Mouse (Mus musculus) embryonic facial prominence, embryonic 10.5 days (tissue): ENCODE results near the gene Rsg1. TPM values are rescaled to one million over a fixed set of nuclear protein-coding genes. Genes with fewer than 3 reads are reported as not detected.

Source experiments
- DNase-seq: peaks from one replicate; pipeline ENCODE4 v3.0.0-alpha.2; 2017; ENCODE audit warnings: low spot score
- H3K27ac ChIP-seq: fragments of 300-500 bp; sonication (generic); replicated peaks from 2 replicates; pipeline ENCODE4 v1.5.1; 2016; ENCODE audit warnings: mild to moderate bottlenecking
- H3K27me3 ChIP-seq: fragments of 300-500 bp; sonication (generic); replicated peaks from 2 replicates; pipeline ENCODE4 v1.6.1; 2016; ENCODE audit warnings: low read depth, mild to moderate bottlenecking; ENCODE audit not compliant: poor library complexity, severe bottlenecking
- H3K36me3 ChIP-seq: fragments of 300-500 bp; sonication (generic); replicated peaks from 2 replicates; pipeline ENCODE4 v1.6.1; 2016; ENCODE audit warnings: mild to moderate bottlenecking, moderate library complexity
- H3K4me1 ChIP-seq: fragments of 300-500 bp; sonication (generic); 2 replicates; pipeline ENCODE4 v1.6.1; 2016
- H3K4me3 ChIP-seq: fragments of 300-500 bp; sonication (generic); 2 replicates; pipeline ENCODE4 v1.5.1; 2016; ENCODE audit warnings: mild to moderate bottlenecking, moderate library complexity
- H3K9me3 ChIP-seq: fragments of 300-500 bp; sonication (generic); 2 replicates; pipeline ENCODE4 v1.6.1; 2016; ENCODE audit warnings: mild to moderate bottlenecking
- WGBS: fragments of 180-500 bp; shearing (Covaris S2); methylation state at CpG from one replicate; pipeline ENCODE4 v1.1.7; 2016; 5-methylcytosine and 5-hydroxymethylcytosine counted together
- polyA plus RNA-seq: library from polyadenylated mRNA; unstranded; fragments of >200 nt; fragmentation: Nextera tagmentation; extraction: Ambion mirVana; gene quantifications from 2 replicates; pipeline ENCODE4 v1.2.1, GENCODE M21; 2016

Rsg1 gene
- polyA plus RNA-seq, 1 experiment from 2014 or later = 8.5 TPM

DNA sequence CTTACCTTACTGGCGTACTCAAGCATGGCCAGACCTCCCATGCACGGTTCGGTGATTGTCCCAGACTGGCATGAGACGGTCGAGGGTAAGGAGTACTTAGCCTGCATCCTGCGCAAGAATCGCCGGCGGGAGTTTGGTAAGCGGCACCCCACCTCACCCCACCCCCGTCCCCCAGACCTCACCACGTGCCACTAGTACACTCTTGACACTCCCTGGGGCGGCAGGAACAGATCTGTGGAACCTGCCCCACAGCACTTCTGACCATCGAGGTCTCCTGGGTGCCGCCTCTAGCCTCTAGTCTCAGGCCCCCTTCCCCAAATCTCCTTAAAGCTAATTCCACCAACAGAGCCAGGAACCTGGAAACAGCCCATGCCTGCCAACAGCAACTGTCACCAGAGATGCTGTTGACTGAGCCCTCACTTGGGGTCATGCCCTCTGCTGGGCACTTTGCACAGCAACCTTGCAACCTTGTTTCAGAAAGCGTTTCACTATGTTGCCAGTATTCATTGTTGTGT, 638 bp downstream of the Rsg1 start:
- no peaks in the 10 kb centered on the region for H3K27me3 ChIP-seq
- peaks cover 8% of the 10 kb centered on the region for H3K36me3 ChIP-seq
- WGBS = under 1% methylated on average over 16 of the region's 16 CpGs
- peak; percentile 56 for DNase-seq
- peak overlapping the region; percentile 85 for H3K27ac ChIP-seq
- no peaks in the 10 kb centered on the region for H3K9me3 ChIP-seq
- peak overlapping the region; percentile 72 for H3K4me3 ChIP-seq
- H3K4me1 ChIP-seq = peaks cover 37% of the 10 kb centered on the region

DNA sequence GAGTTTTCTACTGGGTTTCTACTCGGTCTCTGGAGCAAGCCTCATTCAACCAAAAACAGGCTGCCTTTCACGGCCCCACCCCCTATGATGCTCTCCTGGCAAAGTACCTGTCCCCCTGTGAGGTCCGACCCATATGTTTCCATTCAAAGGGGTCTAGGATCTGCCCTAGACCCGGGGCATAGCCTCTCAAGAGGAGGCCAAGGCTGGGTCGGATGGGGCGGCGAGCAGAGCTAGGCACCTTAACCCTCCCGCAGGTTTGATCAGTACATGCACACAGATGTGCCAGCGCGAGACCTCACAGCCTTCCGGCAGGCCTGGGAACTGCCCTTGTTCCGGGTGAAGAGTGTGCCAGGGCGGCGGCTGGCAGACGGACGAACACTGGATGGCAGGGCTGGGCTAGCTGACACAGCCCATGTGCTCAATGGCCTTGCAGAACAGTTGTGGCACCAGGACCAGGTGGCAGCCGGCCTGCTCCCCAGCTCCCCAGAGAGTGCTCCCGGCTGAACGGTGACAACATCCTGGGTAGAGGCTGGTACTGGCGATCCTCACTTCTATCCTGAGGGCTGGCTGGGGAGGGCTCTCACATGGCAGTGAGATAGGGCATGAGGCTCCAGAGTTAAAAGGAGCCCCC, 5.9 kb downstream of the Rsg1 start:
- WGBS = 92% methylated on average over 20 of the region's 20 CpGs
- no peak for DNase-seq
- Histone ChIP-seq H3K9me3 (no peaks in the 10 kb centered on the region), H3K4me3 (no peak overlapping the region), H3K36me3 (peaks cover 24% of the 10 kb centered on the region), H3K27me3 (no peaks in the 10 kb centered on the region), H3K27ac (no peak overlapping the region), H3K4me1 (peaks cover 7% of the 10 kb centered on the region)

DNA sequence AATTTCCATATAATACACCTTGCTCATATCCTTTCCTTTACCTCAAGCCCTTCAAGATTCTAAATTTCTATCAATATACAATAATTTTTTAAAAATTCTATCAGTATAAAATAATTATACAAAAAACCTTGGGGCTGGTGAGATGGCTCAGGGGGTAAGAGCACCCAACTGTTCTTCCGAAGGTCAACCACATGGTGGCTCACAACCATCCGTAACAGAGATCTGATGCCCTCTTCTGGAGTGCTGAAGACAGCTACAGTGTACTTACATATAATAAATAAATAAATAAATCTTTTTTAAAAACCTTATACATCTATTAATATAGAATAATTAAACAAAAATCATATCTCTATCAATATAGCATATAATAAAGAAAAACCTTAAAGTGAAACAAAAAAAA, 8.1 kb downstream of the Rsg1 start:
- no peak for DNase-seq
- Histone ChIP-seq H3K36me3 (peaks cover 24% of the 10 kb centered on the region), H3K4me1 (peaks cover 5% of the 10 kb centered on the region; the same call in 1 of the 2 replicates), H3K27ac (no peak overlapping the region), H3K4me3 (no peak overlapping the region), H3K27me3 (no peaks in the 10 kb centered on the region), H3K9me3 (no peaks in the 10 kb centered on the region)
- 75% methylated on average over 2 of the region's 2 CpGs for whole genome bisulfite sequencing

DNA sequence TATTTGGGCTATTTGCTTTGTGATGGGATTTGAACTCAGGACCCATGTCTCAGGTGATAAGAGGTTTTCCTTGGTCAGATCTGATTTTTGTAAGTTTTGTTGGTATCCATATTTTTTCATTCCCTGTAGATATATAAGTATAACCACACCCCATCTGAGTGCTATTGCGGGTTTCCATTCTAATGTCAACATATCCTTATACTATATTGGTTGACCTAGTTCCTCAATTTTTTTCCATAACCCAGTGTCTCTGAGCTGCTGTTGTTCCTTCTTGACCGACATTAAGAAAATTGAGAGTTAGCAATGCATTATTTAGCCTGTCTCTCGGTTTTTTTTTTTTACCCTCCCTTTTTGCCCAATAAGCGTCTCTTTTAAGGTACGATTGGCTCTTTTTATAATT, 9.0 kb downstream of the Rsg1 start:
- peaks cover 22% of the 10 kb centered on the region for H3K36me3 ChIP-seq
- H3K4me3 ChIP-seq = no peak overlapping the region
- H3K4me1 ChIP-seq = peaks cover 5% of the 10 kb centered on the region; the same call in 1 of the 2 replicates
- no peak overlapping the region for H3K27ac ChIP-seq
- H3K27me3 ChIP-seq = no peaks in the 10 kb centered on the region
- H3K9me3 ChIP-seq = no peaks in the 10 kb centered on the region
- DNase-seq = no peak
- 92% methylated on average over 5 of the region's 5 CpGs for WGBS

DNA sequence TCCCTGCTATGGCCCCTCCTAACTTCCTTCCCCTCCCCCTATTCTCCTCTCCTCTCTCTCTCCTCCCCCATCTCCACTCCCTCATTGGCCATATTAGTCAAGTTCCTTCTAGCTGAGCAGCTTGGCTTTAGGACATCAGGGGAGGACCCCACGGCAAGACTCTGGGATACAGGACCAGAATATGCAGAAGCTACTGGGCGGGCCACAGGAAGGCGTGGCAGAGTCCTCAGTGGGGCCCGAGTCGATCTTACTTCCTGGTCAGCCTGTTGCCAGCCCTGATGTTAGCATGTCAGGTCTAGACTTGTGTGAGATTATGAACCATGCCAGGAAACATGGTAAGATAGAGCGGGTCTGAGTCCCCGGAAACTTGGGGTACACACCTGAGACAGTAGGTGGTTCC, 14.9 kb downstream of the Rsg1 start:
- WGBS = 87% methylated on average over 7 of the region's 7 CpGs
- no peak overlapping the region for H3K4me3 ChIP-seq
- no peaks in the 10 kb centered on the region for H3K9me3 ChIP-seq
- H3K27ac ChIP-seq = no peak overlapping the region
- no peaks in the 10 kb centered on the region for H3K4me1 ChIP-seq
- no peak for DNase-seq
- H3K27me3 ChIP-seq = peaks cover 18% of the 10 kb centered on the region
- H3K36me3 ChIP-seq = no peaks in the 10 kb centered on the region

DNA sequence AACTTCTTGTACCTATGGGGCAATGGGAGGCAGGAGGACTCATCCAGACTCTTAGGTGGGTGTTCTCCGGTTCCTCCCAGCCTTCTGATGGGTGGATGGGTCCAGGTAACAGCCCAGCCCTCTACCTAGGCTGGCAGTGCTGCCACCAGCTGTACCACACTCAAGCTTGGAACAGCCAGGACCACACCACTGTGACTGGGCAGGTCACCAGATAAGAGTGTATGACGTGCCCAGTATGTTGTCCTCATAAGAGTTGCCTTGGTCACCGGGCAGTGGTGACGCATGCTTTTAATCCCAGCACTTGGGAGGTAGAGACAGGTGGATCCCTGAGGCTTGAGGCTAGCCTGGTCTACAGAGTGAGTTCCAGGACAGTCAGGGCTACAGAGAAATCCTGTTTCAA, 19.4 kb downstream of the Rsg1 start:
- Histone ChIP-seq H3K9me3 (no peaks in the 10 kb centered on the region), H3K4me1 (no peaks in the 10 kb centered on the region), H3K27me3 (peaks cover 51% of the 10 kb centered on the region), H3K36me3 (no peaks in the 10 kb centered on the region), H3K4me3 (no peak overlapping the region), H3K27ac (no peak overlapping the region)
- 91% methylated on average over 4 of the region's 4 CpGs for WGBS
- no peak for DNase-seq

DNA sequence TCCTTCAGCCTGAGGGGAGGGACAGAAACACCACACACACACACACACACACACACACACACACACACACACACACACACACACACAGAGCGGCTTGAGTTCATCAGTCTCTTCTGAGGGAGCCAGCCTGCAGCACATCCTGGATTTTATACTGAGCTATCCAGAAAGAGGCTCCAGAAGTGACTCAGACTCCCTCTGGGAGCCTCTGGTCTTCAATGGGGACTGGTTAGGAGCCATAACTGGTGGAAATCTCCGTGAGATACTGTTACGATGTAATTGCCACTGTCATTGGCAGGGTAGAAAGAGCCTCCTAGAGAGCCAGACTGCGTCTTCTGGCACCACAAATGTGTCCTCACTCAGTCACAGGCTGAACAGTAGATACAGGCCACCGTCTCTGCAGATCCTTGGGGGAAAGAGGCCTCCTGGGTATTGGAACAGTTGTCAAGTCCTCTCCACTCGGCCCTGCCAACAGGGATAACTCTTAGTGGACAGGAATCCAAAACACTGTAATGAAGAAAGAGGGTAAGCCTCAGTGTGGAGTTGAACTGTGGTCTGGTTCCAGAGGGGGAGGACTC, 21.9 kb downstream of the Rsg1 start:
- H3K4me3 ChIP-seq = no peak overlapping the region
- no peak for DNase-seq
- H3K27ac ChIP-seq = no peak overlapping the region
- H3K4me1 ChIP-seq = peaks cover 20% of the 10 kb centered on the region
- peaks cover 63% of the 10 kb centered on the region for H3K27me3 ChIP-seq
- H3K9me3 ChIP-seq = no peaks in the 10 kb centered on the region
- WGBS = 67% methylated on average over 6 of the region's 6 CpGs
- H3K36me3 ChIP-seq = no peaks in the 10 kb centered on the region

DNA sequence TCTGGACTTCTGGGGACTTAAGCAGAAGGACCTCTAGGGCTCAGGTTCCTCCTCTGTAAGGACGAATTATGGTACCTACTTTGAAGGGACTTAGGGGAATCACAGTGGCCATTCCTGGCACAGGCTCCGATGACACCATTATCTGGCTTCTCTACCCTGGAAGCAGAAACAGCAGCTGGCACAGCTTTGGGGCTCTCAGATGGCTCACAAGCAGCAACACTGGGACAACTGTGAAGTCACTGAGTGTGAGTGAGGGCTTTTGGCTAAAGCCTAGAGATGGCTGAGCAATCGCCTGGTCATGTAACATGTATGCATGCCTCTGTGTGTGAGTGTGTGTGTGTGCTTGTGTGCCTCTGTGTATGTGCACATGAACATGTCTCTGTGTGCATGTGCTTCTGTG, 23.1 kb downstream of the Rsg1 start:
- no peak overlapping the region for H3K4me3 ChIP-seq
- 83% methylated on average over 3 of the region's 3 CpGs for WGBS
- H3K4me1 ChIP-seq = peaks cover 30% of the 10 kb centered on the region
- no peak overlapping the region for H3K27ac ChIP-seq
- no peaks in the 10 kb centered on the region for H3K36me3 ChIP-seq
- peaks cover 69% of the 10 kb centered on the region for H3K27me3 ChIP-seq
- DNase-seq = no peak
- no peaks in the 10 kb centered on the region for H3K9me3 ChIP-seq

DNA sequence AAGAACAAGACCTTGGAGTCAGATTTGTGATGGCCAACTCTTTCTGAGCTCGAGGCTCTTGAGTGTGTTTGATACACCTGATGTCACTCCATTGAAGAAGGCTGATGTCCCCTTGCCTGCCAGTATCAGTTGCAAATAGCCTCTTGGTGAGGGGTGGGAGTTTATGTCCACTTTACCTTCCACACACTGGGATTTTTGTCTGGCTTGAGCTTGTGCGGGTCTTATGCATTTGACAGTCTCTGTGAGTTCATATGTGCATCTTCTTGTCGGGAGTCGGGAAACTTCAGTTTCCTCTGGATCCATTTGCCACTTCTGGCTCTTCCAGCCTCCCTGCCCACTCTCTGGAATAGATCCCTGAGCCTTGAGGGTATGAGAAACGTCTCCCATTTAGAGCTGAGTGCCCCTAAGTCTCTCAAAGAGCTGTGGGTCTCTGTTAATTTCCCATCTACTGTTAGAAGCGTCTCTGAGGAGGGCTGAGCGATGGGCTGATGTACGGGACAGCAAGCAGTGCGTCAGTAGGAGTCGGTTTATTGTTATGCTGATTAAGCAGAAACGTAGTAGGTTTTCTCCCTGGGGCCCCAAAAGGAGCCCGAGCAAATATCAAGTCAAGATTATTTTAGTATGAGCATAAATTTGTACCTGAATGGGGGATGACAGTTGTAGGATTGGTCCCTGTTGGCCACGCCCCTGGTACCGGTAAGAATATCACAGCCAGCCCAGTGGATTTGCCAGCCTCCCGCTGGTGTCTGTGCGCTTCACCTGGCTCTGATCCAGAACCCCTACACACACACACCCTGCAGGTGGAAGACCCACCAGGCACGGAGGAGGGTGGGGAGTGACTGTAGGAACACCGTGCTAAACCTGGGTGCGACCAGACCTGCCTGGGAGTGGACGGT, 25.0 kb downstream of the Rsg1 start:
- peaks cover 88% of the 10 kb centered on the region for H3K27me3 ChIP-seq

DNA sequence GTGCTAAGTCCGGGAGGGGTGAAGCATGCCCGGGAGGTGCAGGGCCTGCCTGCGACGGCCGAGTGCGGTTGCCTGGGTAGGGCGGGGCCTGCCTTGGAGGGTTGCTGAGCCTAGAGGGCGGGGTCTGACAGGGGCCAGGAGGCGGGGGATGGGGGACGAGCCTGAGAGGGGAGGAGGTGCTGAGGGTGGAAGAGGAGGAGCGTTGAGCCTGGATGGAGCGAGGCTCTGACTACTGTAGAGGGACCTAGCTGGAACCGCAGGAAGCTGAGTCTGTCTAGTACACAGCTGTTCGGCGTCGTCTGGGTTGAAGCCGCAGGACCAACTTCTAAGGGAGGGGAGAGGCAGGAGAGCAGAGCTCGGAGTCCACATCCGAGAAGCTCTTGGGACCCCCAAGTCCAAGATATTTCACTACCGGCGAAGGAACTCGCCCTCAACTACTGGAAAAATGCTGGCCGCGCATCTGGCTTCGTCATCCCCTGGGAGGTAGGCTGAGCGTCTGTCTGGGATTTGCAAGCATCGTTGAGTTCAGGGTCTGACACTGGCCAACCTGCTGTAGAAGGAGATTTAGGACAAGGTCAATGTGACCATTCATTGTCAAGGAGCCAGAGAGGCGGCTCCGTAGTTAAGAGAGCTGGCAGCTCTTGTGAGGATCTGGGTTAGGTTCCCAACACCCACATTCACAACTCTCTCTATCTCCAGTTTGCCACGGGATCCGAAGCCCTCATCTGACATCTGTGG, 25.8 kb downstream of the Rsg1 start, which contains the start of gene Arhgef19:
Gene Arhgef19, plus strand, starts transcription at position 112 of the 738 bp plus-strand sequence.
- DNase-seq = peak; percentile 92
- H3K4me3 ChIP-seq = peak within 1 kb of the TSS; percentile 55
- no peaks in the 10 kb centered on the region for H3K36me3 ChIP-seq
- H3K9me3 ChIP-seq = no peaks in the 10 kb centered on the region
- peaks cover 56% of the 10 kb centered on the region for H3K4me1 ChIP-seq
- H3K27ac ChIP-seq = peak within 1 kb of the TSS; percentile 59
- WGBS = 2% methylated on average over 31 of the region's 31 CpGs
- peaks cover 96% of the 10 kb centered on the region for H3K27me3 ChIP-seq

More for the DNA sequence above, 25.0 kb downstream of the Rsg1 start:
- H3K4me3 ChIP-seq = peak overlapping the region; percentile 55
- H3K4me1 ChIP-seq = peaks cover 48% of the 10 kb centered on the region
- H3K27ac ChIP-seq = peak overlapping the region; percentile 59
- no peaks in the 10 kb centered on the region for H3K9me3 ChIP-seq
- DNase-seq = no peak
- H3K36me3 ChIP-seq = no peaks in the 10 kb centered on the region
- 5% methylated on average over 20 of the region's 20 CpGs for WGBS

DNA sequence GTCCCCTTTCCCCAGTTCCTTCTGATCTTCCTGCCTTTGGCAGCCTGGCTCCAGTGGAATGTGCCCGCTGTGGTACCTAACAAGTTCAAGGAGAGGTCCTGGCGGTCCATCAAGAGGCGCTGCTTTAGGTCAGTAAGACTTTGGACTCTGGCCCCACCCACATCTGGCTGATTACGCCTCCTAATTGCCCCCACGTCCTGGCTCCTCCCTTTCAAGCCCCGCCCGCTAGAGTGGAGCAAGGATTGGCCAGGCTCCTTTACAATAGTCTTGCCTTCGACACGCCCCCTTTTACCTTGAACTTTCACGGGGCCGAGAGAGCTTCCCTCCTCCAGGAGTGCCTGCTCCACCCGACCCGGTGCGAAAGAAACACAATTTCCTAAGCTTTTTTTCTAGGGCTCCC, 26.9 kb downstream of the Rsg1 start:
- WGBS = 2% methylated on average over 14 of the region's 14 CpGs
- peak overlapping the region; percentile 38 for H3K4me3 ChIP-seq

DNA sequence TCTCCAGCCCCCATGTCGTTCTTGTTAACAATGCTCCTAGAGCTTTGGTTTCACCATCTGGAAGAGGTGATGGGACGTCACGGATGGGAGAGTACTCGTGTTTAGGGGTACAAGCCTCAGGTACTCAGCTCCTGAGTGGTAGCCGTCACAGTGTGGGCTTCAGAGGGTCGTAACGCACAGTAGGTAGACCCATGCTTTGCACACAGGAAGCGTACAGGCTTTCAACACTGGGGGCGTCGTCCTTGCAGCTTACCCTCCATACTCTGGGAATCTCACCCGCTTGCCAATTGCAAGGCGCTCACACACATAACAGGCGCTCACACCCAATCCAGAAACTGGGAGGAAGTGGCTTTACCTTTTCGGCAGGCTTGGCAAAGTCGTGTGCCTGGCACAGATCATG, 28.1 kb downstream of the Rsg1 start:
- 0 out of 2 replicates have a peak, but pooled peaks cover 3% of the 10 kb centered on the region for H3K36me3 ChIP-seq
- H3K27me3 ChIP-seq = peaks cover 100% of the 10 kb centered on the region
- no peak for DNase-seq
- peak overlapping the region; percentile 48 for H3K4me3 ChIP-seq
- no peaks in the 10 kb centered on the region for H3K9me3 ChIP-seq
- 30% methylated on average over 15 of the region's 15 CpGs for WGBS
- peaks cover 74% of the 10 kb centered on the region for H3K4me1 ChIP-seq
- peak overlapping the region; percentile 57 for H3K27ac ChIP-seq

More for the DNA sequence above, 26.9 kb downstream of the Rsg1 start:
- Histone ChIP-seq H3K27ac (no peak overlapping the region), H3K36me3 (no peaks in the 10 kb centered on the region), H3K27me3 (peaks cover 99% of the 10 kb centered on the region), H3K4me1 (peaks cover 64% of the 10 kb centered on the region), H3K9me3 (no peaks in the 10 kb centered on the region)
- peak; percentile 68 for DNase-seq
